Mouse (Mus musculus) heart, embryonic 11.5 days (tissue): ENCODE data around the gene Ccm2. TPM values are rescaled to one million over a fixed set of nuclear protein-coding genes. Genes with fewer than 3 reads are reported as not detected.

Source experiments
- ATAC-seq: fragments of 200-750 bp; cut with Nextera tagmentation; replicated peaks from 2 replicates; pipeline ENCODE4 v1.8.0; 2017; ENCODE audit warnings: moderate library complexity; ENCODE audit not compliant: insufficient number of reproducible peaks, low FRiP score, low TSS enrichment
- H3K27ac ChIP-seq: fragments of 300-500 bp; sonication (generic); 2 replicates; pipeline ENCODE4 v1.5.1; 2014; ENCODE audit warnings: mild to moderate bottlenecking, low read depth, low read length
- H3K27me3 ChIP-seq: fragments of 300-500 bp; sonication (generic); 2 replicates; pipeline ENCODE4 v1.6.1; 2014; ENCODE audit warnings: mild to moderate bottlenecking, low read length, mixed read lengths; ENCODE audit not compliant: control insufficient read depth, insufficient read depth
- H3K36me3 ChIP-seq: fragments of 300-500 bp; sonication (generic); 2 replicates; pipeline ENCODE4 v1.6.1; 2014; ENCODE audit warnings: mild to moderate bottlenecking, low read length, moderate library complexity, mixed read lengths; ENCODE audit not compliant: control insufficient read depth, insufficient read depth
- H3K4me1 ChIP-seq: fragments of 300-500 bp; sonication (generic); 2 replicates; pipeline ENCODE4 v1.6.1; 2014; ENCODE audit warnings: low read length; ENCODE audit not compliant: control insufficient read depth, insufficient read depth
- H3K4me2 ChIP-seq: fragments of 300-500 bp; sonication (generic); 2 replicates; pipeline ENCODE4 v1.6.1; 2014; ENCODE audit warnings: mild to moderate bottlenecking, moderate library complexity
- H3K4me3 ChIP-seq: fragments of 300-500 bp; sonication (generic); 2 replicates; pipeline ENCODE4 v1.5.1; 2014; ENCODE audit warnings: low read depth, low read length
- H3K9ac ChIP-seq: fragments of 300-500 bp; sonication (generic); 2 replicates; pipeline ENCODE4 v1.6.1; 2014; ENCODE audit warnings: mild to moderate bottlenecking, low read depth, low read length, moderate library complexity
- H3K9me3 ChIP-seq: fragments of 300-500 bp; sonication (generic); replicated peaks from 2 replicates; pipeline ENCODE4 v1.6.1; 2016; ENCODE audit warnings: low read length; ENCODE audit not compliant: control insufficient read depth
- WGBS: fragments of 180-500 bp; shearing (Covaris S2); extraction: QIAGEN DNeasy Blood & Tissue Kit; methylation state at CpG from one replicate; pipeline ENCODE4 v1.1.7; 2014; ENCODE audit not compliant: insufficient replicate concordance; 5-methylcytosine and 5-hydroxymethylcytosine counted together
- polyA plus RNA-seq: library from polyadenylated mRNA; unstranded; fragments of >200 nt; fragmentation: Nextera tagmentation; extraction: Ambion mirVana; gene quantifications from 2 replicates; pipeline ENCODE4 v1.2.1, GENCODE M21; 2014

Ccm2 gene
- polyA plus RNA-seq, 1 experiment from 2014 or later = 62.9 TPM

DNA sequence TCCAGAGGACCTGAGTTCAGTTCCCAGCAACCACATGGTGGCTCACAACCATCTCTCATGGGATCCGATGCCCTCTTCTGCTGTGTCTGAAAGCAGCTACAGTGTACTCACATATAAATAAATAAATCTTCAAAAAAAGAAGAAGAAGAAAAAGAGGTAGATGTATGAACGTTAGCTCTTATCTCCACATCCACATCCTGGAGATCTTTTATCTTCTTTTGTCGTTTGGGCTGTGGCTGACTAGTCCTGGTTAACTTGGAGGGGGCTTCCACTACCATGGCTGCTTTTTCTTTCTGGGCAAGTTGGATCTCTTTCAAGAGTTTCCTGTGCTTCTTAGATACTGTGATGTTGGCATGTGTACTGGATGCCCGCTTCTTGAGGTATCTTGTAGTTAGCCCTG is 16.5 kb downstream of the Ccm2 start:
- H3K27me3 ChIP-seq = no peaks in the 10 kb centered on the region
- H3K4me3 ChIP-seq = no peak overlapping the region
- no peaks in the 10 kb centered on the region for H3K36me3 ChIP-seq
- no peak overlapping the region for H3K9ac ChIP-seq
- H3K9me3 ChIP-seq = no peaks in the 10 kb centered on the region
- WGBS = 80% methylated on average over 4 of the region's 4 CpGs
- peaks cover 9% of the 10 kb centered on the region for H3K4me1 ChIP-seq
- no peak overlapping the region for H3K4me2 ChIP-seq
- no peak for ATAC-seq
- H3K27ac ChIP-seq = no peak overlapping the region

DNA sequence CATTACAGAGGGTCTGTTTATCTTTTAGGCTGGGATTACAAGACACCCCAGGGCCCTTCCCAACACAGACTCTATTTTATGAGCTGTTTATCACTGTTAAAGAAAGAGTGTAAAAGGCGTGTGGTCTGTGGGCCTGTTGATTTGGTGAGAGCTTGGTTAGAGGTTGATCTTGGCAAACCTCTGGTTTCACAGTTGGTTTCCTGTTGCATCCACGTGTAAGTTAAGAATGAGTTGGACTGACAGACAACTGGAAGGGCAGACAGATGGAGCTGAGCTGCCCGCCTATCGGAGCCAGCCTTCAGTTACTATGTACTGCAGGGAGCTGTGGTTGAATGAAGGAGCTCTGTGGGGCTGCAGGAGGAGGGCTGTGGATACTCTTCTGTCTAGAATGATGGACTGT is 19.8 kb downstream of the Ccm2 start:
- ATAC-seq = no peak
- Histone ChIP-seq H3K4me1 (peaks cover 19% of the 10 kb centered on the region), H3K36me3 (no peaks in the 10 kb centered on the region; the same call in 1 of the 2 replicates)

GRCm38 (mm10) chr11:6567951-6568350 is 21.3 kb downstream of the Ccm2 start:
- H3K27ac ChIP-seq = no peak overlapping the region
- 31% methylated on average over 8 of the region's 8 CpGs for WGBS
- H3K9me3 ChIP-seq = no peaks in the 10 kb centered on the region
- no peak overlapping the region for H3K4me2 ChIP-seq
- H3K4me1 ChIP-seq = peaks cover 15% of the 10 kb centered on the region
- H3K4me3 ChIP-seq = no peak overlapping the region
- ATAC-seq = no peak
- H3K9ac ChIP-seq = no peak overlapping the region
- H3K36me3 ChIP-seq = no peaks in the 10 kb centered on the region; the same call in 1 of the 2 replicates
- H3K27me3 ChIP-seq = no peaks in the 10 kb centered on the region

More for the DNA sequence above, 19.8 kb downstream of the Ccm2 start:
- Histone ChIP-seq H3K27me3 (no peaks in the 10 kb centered on the region), H3K4me3 (no peak overlapping the region), H3K27ac (no peak overlapping the region), H3K9ac (no peak overlapping the region), H3K9me3 (no peaks in the 10 kb centered on the region), H3K4me2 (no peak overlapping the region)
- 84% methylated on average over 4 of the region's 4 CpGs for WGBS

- no peak for ATAC-seq
- 53% methylated on average over 11 of the region's 11 CpGs for WGBS
- Histone ChIP-seq H3K4me1 (peaks cover 15% of the 10 kb centered on the region), H3K27ac (no peak overlapping the region), H3K36me3 (no peaks in the 10 kb centered on the region; the same call in 1 of the 2 replicates), H3K9ac (no peak overlapping the region), H3K27me3 (no peaks in the 10 kb centered on the region), H3K9me3 (no peaks in the 10 kb centered on the region), H3K4me2 (no peak overlapping the region), H3K4me3 (no peak overlapping the region)
Observed at GRCm38 (mm10) chr11:6568584-6569409, 22.1 kb downstream of the Ccm2 start.

GRCm38 (mm10) chr11:6569410-6569777 is 22.7 kb downstream of the Ccm2 start:
- 55% methylated on average over 3 of the region's 3 CpGs for WGBS
- Histone ChIP-seq H3K27me3 (no peaks in the 10 kb centered on the region), H3K4me3 (no peak overlapping the region), H3K4me1 (peaks cover 15% of the 10 kb centered on the region), H3K36me3 (no peaks in the 10 kb centered on the region; the same call in 1 of the 2 replicates), H3K9ac (no peak overlapping the region), H3K9me3 (no peaks in the 10 kb centered on the region), H3K4me2 (no peak overlapping the region), H3K27ac (no peak overlapping the region)
- no peak for ATAC-seq

- Histone ChIP-seq H3K4me1 (no peaks in the 10 kb centered on the region; the same call in 1 of the 2 replicates), H3K9me3 (no peaks in the 10 kb centered on the region), H3K9ac (no peak overlapping the region), H3K27ac (no peak overlapping the region), H3K4me3 (no peak overlapping the region), H3K36me3 (0 out of 2 replicates have a peak, but pooled peaks cover 6% of the 10 kb centered on the region), H3K27me3 (no peaks in the 10 kb centered on the region), H3K4me2 (no peak overlapping the region)
- no peak for ATAC-seq
- WGBS = 88% methylated on average over 3 of the region's 3 CpGs
Observed at GRCm38 (mm10) chr11:6576151-6576550, 29.5 kb downstream of the Ccm2 start.

DNA sequence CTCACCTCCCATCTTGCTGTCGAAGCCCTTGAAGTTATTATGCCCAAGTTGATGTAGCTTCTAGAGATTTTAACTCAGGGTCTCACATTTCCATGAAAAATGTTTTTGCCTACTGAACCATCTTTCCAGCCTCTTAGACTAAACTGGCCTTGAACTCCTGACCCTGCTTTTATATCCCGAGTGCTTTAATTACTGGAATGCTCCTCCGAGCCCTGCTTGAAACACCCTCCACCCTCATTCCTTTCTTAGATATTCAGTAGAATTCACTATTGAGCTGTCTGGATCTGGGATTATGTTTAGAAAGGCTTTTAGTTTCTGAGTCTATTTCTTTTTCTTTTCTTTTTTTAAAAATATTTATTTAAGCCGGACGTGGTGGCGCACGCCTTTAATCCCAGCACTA is 32.7 kb downstream of the Ccm2 start:
- 91% methylated on average over 7 of the region's 7 CpGs for WGBS
- no peaks in the 10 kb centered on the region for H3K9me3 ChIP-seq
- no peaks in the 10 kb centered on the region for H3K27me3 ChIP-seq
- 0 out of 2 replicates have a peak, but pooled peaks cover 10% of the 10 kb centered on the region for H3K36me3 ChIP-seq
- no peak for ATAC-seq
- H3K9ac ChIP-seq = no peak overlapping the region
- H3K4me2 ChIP-seq = no peak overlapping the region
- no peaks in the 10 kb centered on the region for H3K4me1 ChIP-seq
- no peak overlapping the region for H3K4me3 ChIP-seq
- H3K27ac ChIP-seq = no peak overlapping the region

DNA sequence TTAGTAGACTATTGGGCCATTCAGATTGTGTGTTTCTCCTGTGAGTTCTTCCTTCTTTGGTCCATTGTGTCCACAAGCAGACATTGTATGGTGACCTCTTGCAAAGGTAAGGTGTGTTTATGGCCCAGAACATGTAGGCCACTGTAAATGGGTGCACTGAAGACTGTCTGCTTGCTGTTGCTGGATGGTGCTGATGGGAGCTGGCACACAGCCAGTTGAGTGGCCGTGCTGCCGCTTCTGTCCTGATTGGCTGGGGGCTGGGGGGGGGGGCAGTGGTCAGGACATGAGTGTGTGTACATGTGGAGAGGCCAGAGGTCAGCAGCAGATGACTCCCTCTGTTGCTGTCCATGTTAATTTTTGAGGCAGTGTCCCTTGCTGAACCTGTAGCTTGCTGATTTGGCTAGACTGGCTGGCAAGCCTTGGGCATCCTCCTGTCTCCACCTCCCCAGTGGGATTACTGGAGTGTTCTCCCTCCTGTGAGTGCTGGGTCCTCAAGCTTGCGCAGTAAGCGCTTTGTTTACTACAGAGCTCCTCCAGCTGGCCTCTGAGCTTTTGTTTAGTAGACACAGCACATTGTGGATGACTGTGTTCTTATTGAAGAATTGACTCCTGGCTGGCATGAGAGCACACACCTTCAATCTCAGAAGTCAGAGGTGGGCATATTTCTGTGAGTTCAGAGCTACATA is 33.5 kb downstream of the Ccm2 start:
- H3K4me1 ChIP-seq = no peaks in the 10 kb centered on the region
- 58% methylated on average over 4 of the region's 4 CpGs for WGBS
- H3K9ac ChIP-seq = no peak overlapping the region
- H3K27ac ChIP-seq = no peak overlapping the region
- H3K27me3 ChIP-seq = no peaks in the 10 kb centered on the region
- H3K36me3 ChIP-seq = 0 out of 2 replicates have a peak, but pooled peaks cover 13% of the 10 kb centered on the region
- H3K4me2 ChIP-seq = no peak overlapping the region
- ATAC-seq = no peak
- no peak overlapping the region for H3K4me3 ChIP-seq
- no peaks in the 10 kb centered on the region for H3K9me3 ChIP-seq
